Mouse (Mus musculus) ovary, postnatal 36 days (tissue): ENCODE data around the gene Ppp4r4.
"Not testable (repeated sequence)": the region's sequence is repeated elsewhere in the genome, so short reads cannot be mapped to it uniquely, and the experiment has no call there.

ENCODE experiments used
- DNase-seq: peaks from one replicate; pipeline ENCODE4 v3.0.0; 2022; ENCODE audit warnings: low spot score, mixed read lengths

Ppp4r4 gene

DNA sequence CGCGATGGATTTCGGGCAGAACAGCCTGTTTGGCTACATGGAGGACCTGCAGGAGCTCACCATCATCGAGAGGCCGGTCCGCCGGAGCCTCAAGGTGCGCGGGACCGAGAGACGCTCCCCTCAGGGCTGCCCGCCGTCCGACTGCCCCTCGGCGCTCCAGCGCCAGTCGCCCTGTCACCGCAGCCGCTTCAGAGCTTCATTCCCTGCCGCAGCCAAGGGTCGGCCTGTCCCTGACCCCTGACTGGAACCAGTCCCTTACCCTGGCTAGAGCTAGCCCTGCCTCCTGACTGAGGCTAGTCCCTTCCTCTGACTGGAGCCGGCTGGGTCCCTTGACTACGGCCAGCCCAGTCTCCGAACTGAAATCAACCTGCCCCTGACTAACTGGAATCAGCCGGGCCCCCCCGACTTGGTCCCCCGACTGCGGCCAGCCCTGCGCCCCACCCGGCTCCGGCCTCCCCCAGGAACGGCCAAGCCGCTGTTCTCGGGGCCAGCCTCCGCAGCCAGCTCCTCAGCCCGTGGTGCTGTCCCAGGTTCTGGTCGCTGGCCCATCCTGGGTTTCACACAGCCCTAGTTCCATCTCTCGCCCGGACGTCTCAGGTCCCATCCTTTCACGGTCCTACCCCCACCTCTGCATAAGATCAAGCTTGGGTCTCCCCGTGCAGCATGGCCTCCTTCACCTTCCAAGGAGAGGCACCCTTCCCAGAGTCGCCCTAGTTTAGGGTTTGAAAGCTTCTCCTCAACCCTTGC is 739 bp downstream of the Ppp4r4 start:
- DNase-seq: peak; percentile 43

DNA sequence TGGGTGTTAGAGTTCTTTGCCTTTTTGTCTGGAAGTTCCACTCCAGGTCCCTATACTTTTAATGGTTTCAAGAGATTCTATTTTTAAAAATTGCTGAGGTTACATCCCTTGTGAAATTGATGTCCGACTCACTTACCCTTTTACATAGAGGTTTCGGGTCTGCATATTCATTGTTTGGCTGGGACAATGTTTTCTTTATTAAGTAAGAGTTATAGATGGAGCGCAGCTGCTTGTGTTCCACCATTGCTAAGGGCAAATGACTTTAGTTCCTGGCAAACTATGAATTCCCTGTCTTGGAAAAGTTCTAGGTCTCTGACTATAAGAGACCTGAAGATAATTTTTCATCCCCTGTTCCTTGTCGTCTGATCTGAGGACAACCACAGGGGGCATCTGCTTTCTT is 8.3 kb downstream of the Ppp4r4 start:
- DNase-seq: no peak

DNA sequence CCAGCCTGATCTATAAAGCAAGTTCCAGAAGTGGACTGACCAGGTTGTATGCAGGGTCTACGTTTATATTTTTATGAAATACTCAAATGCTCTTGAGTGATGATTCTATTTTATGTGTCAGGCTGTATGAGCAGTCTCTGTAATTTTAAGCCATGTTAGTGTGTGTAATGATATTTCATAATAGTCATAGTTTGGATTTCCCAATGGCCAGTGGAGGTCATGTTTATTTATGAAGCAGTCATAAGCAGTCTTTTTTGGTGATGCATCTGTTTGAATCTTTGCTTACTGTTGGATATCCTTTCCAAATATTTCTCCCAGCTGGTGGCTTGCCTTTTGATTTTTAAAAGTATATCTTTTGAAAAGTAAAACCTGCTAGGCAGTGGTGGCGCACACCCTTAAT is 11.3 kb downstream of the Ppp4r4 start:
- DNase-seq: no peak

DNA sequence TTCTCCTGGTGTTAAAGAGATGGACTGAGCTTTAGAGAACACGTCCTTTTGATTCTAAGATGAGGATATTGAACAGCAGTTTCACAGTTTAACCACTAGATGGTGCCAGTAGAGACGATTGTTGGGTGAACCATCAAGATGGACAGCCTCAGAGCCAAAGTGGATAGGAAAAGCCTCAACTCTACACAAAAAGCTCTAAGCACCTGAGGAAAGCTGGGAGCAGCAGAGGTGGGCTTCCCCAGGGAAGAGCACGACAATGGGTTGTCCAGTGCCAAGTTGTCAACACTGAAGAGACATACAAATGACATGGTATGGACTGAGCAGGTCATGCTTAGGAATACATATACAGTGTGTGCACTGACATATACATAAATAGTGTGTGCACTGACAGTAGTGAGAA is 12.1 kb downstream of the Ppp4r4 start:
- no peak for DNase-seq

DNA sequence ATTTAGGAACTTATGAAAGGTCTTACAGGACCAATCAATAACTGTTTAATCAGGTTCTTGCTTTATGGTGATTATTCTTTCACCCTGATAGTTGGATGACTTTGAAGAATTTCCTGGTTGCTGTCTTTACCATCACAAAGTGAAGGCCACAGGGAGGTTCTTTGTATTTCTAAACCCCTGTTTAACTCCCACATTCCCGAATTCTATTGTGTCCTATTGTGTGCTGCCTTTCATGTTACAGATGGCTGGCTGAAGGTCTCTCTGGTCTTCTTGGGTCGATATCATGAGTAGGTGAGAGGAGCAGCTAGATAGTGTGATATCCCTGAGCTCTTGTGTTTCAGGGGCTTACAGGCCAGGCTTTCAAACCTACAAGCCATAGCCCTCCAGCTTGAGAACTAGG is 15.4 kb downstream of the Ppp4r4 start:
- no peak for DNase-seq

DNA sequence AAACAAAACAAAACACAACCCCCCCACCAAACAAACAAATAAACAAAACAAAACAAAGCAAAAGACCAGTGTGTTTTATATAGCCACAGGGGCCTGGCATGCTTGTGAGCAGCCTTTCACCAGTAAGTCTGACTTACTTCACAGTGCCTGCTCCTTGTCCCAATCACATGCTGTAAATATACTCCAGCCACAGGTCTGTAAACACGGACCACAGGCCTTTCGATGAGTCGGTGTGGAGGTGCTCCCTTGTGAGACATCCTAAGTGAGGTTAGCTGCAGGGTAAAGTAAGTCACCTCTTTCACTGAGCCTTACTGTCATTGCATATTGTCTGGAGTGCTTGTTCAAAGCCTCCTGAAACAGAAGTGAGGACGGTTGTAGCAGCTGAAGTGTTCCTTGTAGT is 16.4 kb downstream of the Ppp4r4 start:
- DNase-seq: no peak

DNA sequence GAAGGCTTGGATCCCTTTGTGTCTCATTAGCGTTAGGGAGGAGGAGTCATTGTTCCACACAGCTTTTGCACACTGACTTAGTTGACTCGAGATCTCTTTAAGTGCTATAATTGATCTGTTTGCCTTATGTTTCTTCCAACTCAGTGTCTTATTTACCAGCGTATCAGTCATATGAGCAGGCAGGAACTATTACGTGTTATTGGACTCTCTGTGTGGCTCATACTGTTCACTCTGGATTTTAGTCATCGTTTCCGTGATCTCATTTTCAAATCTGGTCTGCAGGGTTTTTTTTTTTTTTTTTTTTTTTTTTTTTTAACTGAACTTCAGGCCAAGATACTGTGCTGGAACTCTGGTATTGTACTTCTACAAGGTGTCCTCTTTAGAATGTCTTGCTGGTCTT is 18.0 kb downstream of the Ppp4r4 start:
- no peak for DNase-seq

DNA sequence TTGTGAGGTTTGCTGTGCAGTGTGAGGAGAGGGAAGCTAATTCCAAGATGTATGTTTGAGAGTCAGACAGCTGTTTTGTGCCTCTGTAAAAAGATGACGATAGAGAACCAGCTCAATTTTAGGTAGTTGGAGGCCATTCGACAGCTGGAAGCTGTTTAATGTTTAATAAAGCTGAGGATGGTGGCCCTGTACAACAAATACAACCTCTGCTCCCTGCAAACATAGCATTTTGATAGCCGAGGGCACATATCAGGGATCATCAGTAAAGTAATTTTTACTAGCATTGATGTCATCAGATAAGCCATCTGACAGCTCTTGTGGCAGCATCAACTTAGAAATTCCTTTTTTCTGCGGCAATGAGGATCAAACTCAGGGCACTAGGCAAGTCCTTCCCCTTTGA is 19.3 kb downstream of the Ppp4r4 start:
- DNase-seq: no peak

DNA sequence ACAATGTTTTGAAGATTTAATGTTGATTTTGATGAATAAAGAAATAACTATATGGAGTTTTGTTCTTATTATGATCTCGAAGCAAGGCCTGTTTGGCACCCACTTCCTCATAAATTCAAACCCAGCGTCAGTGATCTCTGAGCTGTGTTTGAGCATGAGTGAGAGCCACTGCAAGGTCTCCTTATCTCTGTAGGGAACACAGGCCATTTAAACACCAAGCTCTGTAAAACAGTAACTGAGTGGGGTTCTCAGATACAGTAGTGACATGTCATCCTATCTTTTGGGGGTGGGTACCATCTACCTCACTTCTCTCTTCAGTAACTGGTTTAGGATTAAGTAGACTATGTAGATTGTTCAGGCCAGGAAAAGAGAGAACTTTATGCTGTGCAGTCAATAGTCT is 20.4 kb downstream of the Ppp4r4 start:
- no peak for DNase-seq

DNA sequence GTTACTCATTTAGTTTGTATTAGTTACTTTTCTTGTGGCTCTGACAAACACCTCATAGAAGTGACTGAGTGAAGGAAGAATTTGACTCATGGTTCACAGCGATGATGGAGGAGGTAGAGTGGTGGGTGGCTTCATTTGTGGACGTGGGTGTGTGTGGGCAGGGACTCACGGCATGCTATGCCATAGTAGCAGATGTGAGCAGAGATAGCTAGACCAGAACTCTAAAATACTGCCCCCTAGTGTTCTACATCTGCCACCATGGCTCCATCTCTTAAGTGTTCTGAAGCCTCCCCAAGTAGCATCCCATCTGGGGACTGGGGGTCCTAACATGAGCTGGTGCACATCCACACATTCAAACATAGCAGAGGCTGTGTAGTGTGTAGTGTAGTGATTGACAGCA is 21.4 kb downstream of the Ppp4r4 start:
- DNase-seq: no peak

DNA sequence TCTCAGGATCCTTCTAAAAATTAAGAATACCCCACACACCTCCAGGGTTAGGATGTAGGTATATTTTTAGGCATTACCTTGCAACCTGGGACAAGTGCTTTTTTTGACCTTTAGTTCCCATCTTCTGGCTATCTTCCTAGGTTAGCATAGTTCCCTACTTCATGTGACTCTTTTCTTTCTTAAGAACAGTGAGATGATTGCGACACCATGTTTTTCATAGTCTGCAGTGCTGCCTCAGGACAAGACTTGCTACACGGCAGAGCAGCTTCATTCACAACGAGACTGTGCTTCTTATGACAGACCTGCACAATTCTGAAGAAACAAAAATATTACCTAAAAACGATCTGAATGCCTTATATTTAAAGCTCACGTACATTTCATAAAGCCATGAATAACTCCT is 24.8 kb downstream of the Ppp4r4 start:
- DNase-seq: no peak

DNA sequence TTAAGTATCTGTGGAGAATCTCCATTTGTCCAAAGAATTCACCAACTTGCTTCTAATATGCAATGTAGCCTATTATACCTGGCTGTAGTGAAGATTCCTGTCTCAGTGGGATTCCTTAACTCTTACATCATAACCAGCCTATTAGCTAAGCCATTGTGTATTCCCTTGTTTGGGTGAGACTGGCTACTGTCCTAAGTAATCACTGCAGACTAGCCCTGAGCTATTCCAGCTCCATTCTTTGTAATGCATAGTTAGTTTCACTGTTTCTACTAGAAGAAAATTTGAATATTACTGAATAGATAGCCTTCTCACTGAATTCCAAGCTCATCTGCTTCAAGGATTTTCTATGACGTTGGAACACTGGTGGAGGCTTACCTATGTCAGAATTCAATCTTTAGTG is 32.6 kb downstream of the Ppp4r4 start:
- DNase-seq: no peak

DNA sequence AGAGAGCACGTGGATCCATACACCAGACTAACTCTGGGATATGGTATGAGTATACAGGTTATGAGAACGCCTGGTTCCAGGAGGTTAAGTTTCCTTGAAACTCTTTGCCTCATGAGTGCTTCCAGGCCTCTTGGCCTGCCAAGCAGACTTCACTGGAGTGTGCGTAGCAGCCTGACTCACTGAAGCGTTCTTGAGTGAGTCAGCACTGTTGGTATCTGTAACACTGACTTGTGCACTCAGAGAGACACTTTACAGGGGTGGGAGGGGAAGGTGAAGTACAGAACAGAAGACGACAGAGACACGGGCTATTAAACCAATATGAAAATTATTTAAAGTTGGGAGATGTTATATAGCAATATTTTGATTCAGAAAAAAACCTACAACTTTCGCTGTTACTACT is 33.1 kb downstream of the Ppp4r4 start:
- DNase-seq: no peak

DNA sequence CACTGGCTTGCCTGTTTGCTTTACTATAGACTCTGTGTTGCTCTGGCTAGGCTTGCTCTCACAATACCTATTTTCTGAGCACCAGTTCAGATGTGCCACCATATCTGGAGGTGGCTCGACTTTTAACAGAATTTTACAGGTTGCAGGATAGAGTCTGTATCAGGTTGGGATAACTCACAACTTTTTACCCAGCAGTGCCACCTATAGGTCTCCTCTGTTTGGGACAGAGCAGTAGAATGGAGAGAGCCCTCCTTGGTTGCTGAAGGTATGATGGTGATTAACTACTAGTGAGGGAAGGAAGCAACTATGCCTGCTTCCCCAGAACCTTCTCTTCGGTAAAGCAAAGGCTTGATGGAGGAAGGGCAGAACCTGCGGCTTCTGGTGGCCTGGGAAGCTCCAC is 35.0 kb downstream of the Ppp4r4 start:
- DNase-seq: no peak

DNA sequence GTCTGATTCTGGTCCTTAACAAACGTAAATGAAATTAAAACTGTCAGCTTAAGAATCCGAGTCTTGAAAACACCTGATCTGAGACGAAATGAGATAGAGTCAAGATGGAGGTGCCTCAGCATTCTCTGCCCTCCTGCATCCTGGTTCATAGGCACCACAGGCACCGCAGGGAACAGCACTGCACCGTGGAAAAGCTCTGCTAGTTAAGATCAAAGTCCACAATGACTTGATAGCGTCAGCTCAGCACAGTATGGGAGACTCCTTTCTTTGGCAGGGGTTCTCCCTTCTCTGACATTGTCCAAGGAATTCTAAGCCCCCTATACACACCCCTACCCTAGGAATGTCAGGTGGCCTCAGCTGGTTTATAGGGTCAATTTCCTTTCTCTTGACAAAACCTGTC is 37.6 kb downstream of the Ppp4r4 start:
- no peak for DNase-seq

DNA sequence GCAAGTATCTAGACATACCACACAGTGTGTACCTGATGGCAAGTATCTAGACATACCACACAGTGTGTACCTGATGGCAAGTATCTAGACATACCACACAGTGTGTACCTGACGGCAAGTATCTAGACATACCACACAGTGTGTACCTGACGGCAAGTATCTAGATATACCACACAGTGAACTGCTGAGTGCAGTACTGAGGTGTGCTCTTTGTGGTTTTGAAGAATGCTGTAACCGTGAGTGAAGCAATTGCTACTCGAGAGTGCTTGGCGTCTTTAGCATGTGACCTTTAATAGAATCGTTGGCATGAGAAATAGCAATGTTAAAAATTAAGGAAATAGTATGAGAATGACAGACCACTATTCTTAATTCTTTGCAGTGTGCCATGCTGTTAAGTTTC is 46.1 kb downstream of the Ppp4r4 start:
- not testable (repeated sequence) for DNase-seq

DNA sequence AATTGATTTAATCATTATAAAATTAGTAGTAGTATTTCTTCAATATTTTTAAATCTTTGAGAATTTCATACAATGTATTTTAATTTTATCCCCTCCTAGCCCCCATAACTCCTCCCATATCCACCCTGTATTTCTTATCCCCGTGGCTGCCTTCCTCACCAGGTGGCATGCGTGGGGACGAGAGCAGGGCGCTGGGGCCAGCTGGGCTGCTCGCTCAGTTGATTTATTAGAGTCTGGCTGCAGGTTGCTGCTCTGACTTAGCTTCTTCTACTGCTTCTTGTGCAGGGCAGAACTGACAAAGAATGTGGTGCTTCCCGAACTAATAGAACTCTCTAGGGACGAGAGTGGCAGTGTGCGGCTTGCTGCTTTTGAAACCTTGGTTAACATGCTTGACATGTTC is 51.7 kb downstream of the Ppp4r4 start:
- no peak for DNase-seq

DNA sequence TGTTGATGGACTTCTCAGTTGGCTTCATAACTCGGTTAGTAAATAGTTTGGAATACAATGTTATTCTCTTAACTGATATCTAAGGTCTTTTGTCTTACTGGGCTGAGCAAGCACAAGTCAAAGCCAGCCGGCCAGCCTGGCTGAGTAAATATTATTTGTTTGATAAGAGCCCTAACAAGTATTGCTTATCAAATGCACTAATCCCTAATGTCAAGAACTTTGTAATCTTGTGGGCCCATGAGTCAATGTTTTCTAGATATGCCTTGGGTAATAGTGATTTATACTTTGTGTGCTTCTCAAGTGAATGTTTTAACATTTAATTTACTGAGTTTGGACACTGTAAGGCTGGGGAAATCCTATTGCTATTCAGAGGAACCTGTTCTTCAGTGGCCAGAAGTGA is 66.3 kb downstream of the Ppp4r4 start:
- DNase-seq: no peak

DNA sequence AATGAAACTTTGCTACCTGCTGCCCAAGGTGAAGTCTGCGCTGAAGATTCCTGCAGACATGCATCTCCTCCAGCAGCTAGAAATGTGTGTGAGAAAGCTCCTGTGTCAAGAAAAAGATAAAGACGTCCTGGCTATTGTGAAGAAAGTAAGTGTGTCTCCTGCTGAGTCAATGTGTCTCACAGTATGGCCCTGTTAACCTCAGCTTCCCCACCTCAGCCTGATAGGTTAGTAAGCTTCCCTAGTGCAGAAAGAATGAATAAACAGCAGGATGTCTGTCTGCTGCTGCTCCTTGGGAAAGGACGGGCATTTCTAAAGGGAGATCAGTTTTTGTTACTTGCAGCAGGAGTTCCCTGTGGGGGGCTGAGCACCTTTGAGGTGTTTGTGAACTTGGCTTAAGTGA is 68.3 kb downstream of the Ppp4r4 start:
- DNase-seq: no peak

DNA sequence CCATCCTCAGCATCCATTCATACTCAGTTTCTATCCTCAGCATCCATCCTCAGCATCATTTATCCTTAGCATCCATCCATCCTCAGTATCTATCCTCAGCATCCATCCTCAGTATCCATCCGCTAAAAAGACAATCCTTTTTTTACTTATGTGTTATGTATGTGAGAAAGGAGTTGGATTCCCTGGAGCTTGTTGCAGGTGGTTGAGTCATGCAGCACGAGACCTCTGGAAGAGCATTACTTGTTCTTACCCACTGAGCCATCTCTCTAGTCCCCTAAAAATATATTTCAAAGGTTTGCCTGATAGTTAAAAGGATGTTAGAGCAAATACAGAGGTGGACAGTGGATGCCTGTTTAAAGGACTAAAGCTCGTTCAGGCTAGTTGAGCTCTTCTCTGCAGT is 69.8 kb downstream of the Ppp4r4 start:
- DNase-seq: no peak

DNA sequence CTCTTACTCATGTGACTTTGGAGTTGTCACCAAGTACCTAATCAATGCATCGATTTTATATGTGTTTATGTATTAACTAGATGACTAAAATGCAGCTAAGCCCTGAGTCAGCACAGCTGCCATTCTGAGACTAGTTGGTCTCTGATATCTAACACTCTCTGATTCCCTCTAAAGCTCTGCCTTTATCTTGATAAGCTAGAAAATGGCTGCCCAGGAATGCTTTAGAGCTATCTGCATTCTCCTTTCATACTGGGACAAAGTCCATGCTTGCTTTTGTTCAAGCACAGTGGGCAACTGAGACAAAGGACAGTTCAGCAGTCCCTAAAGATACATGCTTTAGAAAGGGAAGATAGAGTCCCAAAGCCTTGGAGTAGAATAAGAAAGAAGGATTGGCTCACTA is 83.1 kb downstream of the Ppp4r4 start:
- DNase-seq: no peak

DNA sequence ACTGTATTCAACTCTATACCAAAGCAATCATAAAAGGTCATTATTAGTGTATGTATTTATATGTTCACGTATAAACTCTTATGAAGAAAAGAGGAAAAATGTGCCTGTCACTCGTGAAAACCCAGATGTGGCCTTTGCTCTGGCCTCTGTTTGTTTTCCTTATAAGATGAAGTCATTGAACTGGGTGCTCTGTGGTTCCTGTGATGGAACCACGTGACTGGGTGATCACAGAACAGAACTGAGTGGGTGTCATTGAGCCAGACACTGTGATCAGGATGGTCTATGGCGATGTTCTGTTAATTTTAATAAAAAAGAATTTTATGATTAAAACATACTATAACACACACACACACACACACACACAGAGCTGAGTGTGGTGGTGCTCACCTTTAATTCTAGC is 83.7 kb downstream of the Ppp4r4 start:
- no peak for DNase-seq

DNA sequence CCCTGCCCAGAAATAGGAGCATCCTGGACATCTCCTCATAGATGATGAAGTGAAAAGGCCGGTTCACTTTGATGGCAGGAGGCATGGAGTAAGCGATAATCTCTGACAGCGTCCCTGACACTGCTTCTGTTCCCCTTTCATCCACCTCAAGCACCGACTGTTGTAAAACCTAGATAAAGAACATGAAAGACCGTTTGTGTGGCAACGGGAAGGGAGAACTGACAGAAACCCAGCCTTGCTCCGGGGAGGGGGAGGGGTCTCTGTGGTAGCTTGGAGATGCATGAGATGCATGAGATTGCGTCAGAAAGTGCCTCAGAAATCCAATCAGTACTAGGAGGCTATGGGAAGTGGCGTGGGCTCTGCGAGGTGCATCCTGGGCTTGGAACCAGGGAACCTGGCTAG is 84.8 kb downstream of the Ppp4r4 start:
- DNase-seq: no peak

DNA sequence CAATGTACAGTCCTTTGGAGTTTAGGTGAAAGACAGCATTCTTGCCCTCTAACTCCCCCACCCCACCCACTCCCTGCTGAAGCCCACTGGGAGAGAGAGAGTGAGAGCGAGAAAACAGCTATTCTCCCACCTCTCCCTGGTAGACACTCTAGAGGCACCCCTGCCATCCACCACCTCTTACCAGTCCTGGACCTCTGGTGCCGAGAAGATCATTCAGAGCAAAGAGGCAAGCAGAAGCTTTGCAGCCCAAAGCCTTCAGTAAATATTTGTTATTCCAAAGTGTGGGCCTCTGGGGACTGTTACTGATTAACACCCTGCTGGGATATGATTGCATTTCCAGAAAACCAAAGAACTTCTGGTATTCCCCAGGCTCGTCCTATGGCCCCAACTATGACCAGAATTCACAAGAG is 99.1 kb downstream of the Ppp4r4 start, which contains the start of gene Serpina10:
Gene Serpina10 (minus strand): TSS at position 242 of the 410 bp plus-strand sequence.
- DNase-seq: no peak

DNA sequence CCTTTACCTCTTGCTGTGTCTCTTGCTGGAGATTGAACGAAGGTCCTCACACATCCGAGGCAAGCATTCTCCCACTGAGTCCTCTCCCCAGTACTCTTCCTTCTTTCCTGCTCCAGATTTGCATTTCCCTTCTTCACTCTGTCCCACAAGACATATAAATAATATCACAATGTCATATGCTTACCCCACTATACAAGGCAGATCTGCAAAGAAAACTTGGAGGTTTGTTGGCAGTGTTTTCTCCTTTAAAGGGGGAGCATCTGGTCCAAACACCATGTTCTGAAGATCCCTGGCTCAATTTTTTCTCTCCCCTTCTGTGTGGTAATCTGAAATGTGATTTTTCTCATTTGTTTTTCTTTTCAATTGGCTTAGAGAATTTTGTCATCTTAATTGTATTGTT is 102.3 kb downstream of the Ppp4r4 start:
- no peak for DNase-seq
